ENCODE assay signal across 21 mouse cellular contexts in genomic region chr4:126983321-126983720, GRCm38 (mm10). TPM values are rescaled to one million over a fixed set of nuclear protein-coding genes. Genes with fewer than 3 reads are reported as not detected.
DNase-seq lines count a peak whose midpoint lies in the region; ATAC-seq and TF ChIP-seq lines count a peak whose summit lies in the region.
"Had no signal": no experiment of that assay in that cellular context is flagged by ENCODE, and none has a peak within 500 bp of the region (broad histone marks: within the 10 kb centered on the region; RNA-seq: fewer than 3 reads in every experiment).

No protein-coding gene starts in this region.

- no peak overlapping the region for H3K4me2 ChIP-seq in liver, embryonic 12.5 days
- H3K4me2 ChIP-seq: embryonic facial prominence, embryonic 12.5 days; heart, embryonic 12.5 days; hindbrain, embryonic 14.5 days; intestine, embryonic 15.5 days had no signal

- 23% methylated on average over 3 of the region's 3 CpGs for WGBS in liver, adult 2 months
- WGBS in liver, embryonic 12.5 days (ENCODE audit: insufficient replicate concordance), result 63% methylated on average over 3 of the region's 3 CpGs

- no peaks in the 10 kb centered on the region for H3K9me3 ChIP-seq in liver, embryonic 12.5 days (replicated peaks)
- H3K9me3 ChIP-seq: embryonic facial prominence, embryonic 12.5 days; G1E; heart, embryonic 12.5 days; hindbrain, embryonic 10.5 days; intestine, embryonic 15.5 days had no signal

- no peak for TF ChIP-seq CTCF in liver, adult 2 months (IDR thresholded peaks at IDR 0.05; ENCODE audit: low read depth, low read length)

- H3K36me3 ChIP-seq in liver, adult 2 months (ENCODE audit: control insufficient read depth, insufficient read depth, low read length), result no peaks in the 10 kb centered on the region
- no peaks in the 10 kb centered on the region for H3K36me3 ChIP-seq in liver, embryonic 12.5 days
- H3K36me3 ChIP-seq: embryonic facial prominence, embryonic 12.5 days; G1E; heart, embryonic 12.5 days; hindbrain, embryonic 10.5 days; intestine, embryonic 15.5 days had no signal

- no peaks in the 10 kb centered on the region for H3K79me2 ChIP-seq in liver, adult 2 months (ENCODE audit: control insufficient read depth, insufficient read depth, low read length)

- no peak for ATAC-seq in liver, embryonic 12.5 days
- ATAC-seq: activated CD4-positive, CD25-positive, alpha-beta regulatory T cell, adult 4 months; forebrain, embryonic 14.5 days; intestine, embryonic 15.5 days had no signal

- peak; percentile 62 for DNase-seq in liver, adult 2 months (ENCODE audit: extremely low read depth, low read depth, low spot score)
- DNase-seq in R1 (ENCODE audit: low read depth, low spot score), result peak; percentile 45
- DNase-seq in adrenal gland, postnatal 10 days, result peak; percentile 29
- peak; percentile 70 for DNase-seq in fat pad, adult 2 months (ENCODE audit: extremely low read depth, low read depth, low spot score)
- DNase-seq in Muller cell, postnatal 12 days (ENCODE audit: inconsistent ontology term), result no peak
- DNase-seq in kidney, adult 18-20 months, result no peak
- no peak for DNase-seq in right cerebral cortex, postnatal 10 days (ENCODE audit: low spot score in 2 of 2)
- DNase-seq: cerebellum, adult 18-20 months; cerebellum, adult 9-11 months; gastrocnemius, adult 2 months; gastrocnemius, postnatal 25 days; kidney, adult 2 months had no signal

- H3K4me3 ChIP-seq in liver, adult 2 months (ENCODE audit: insufficient read depth, low read depth, low read length), result no peak overlapping the region
- no peak overlapping the region for H3K4me3 ChIP-seq in liver, embryonic 12.5 days
- H3K4me3 ChIP-seq: embryonic facial prominence, embryonic 12.5 days; gastrocnemius, adult 2 months; heart, embryonic 12.5 days; hindbrain, embryonic 10.5 days; intestine, embryonic 15.5 days had no signal

- H3K27me3 ChIP-seq in liver, adult 2 months (ENCODE audit: control insufficient read depth, insufficient read depth, low read length), result no peaks in the 10 kb centered on the region
- H3K27me3 ChIP-seq in liver, embryonic 12.5 days (replicated peaks), result no peaks in the 10 kb centered on the region
- H3K27me3 ChIP-seq: embryonic facial prominence, embryonic 12.5 days; heart, embryonic 12.5 days; intestine, embryonic 15.5 days had no signal

- H3K27ac ChIP-seq in liver, adult 2 months (replicated peaks; ENCODE audit: insufficient read depth, low read depth, low read length), result no peak overlapping the region
- no peak overlapping the region for H3K27ac ChIP-seq in liver, embryonic 12.5 days
- H3K27ac ChIP-seq: embryonic facial prominence, embryonic 12.5 days; gastrocnemius, adult 2 months; hindbrain, embryonic 10.5 days; hindbrain, embryonic 14.5 days; intestine, embryonic 15.5 days had no signal

- no peak overlapping the region for H3K9ac ChIP-seq in liver, adult 2 months (ENCODE audit: low read depth, low read length)
- no peak overlapping the region for H3K9ac ChIP-seq in liver, embryonic 12.5 days
- H3K9ac ChIP-seq: embryonic facial prominence, embryonic 12.5 days; heart, embryonic 12.5 days; hindbrain, embryonic 14.5 days; intestine, embryonic 15.5 days had no signal

- no peak for TF ChIP-seq POLR2A in liver, adult 2 months (IDR thresholded peaks at IDR 0.05; ENCODE audit: extremely low read depth, insufficient read depth, low read length)

- H3K4me1 ChIP-seq in liver, adult 2 months (ENCODE audit: control insufficient read depth, insufficient read depth, low read length), result no peaks in the 10 kb centered on the region
- no peaks in the 10 kb centered on the region for H3K4me1 ChIP-seq in liver, embryonic 12.5 days
- H3K4me1 ChIP-seq: embryonic facial prominence, embryonic 12.5 days; heart, embryonic 12.5 days; hindbrain, embryonic 10.5 days; intestine, embryonic 15.5 days had no signal

RNA-seq across cellular contexts. Expression of gene Zmym4, which starts 15.4 kb away (rescaled TPM):
- 10.0 and 11.1 TPM in 2 replicates for total RNA-seq in liver, adult 2 months (2014; rRNA removed)
- 1.6 and 1.7 TPM in 2 replicates for polyA plus RNA-seq in liver, adult 2 months (2012; rRNA removed)
- polyA plus RNA-seq in liver, embryonic 12.5 days (2016; fragmentation: Nextera tagmentation; extraction: Ambion mirVana), result 8.1 and 8.8 TPM in 2 replicates
- 10 to 100 TPM; 33.1 to 47.3 TPM for total RNA-seq in adrenal gland, postnatal 10 days (2021)

RNA-seq across cellular contexts. Expression of gene Sfpq, which starts 37.8 kb away (rescaled TPM):
- total RNA-seq in liver, adult 2 months (2014; rRNA removed), result 49.3 and 50.9 TPM in 2 replicates
- 11.1 and 12.6 TPM in 2 replicates for polyA plus RNA-seq in liver, adult 2 months (2012; rRNA removed)
- polyA plus RNA-seq in liver, embryonic 12.5 days (2016; fragmentation: Nextera tagmentation; extraction: Ambion mirVana), result 87.6 and 87.8 TPM in 2 replicates
- 100 to 1,000 TPM; 204 to 244 TPM for total RNA-seq in adrenal gland, postnatal 10 days (2021)

Comparison
In these comparisons a context has a peak if more than half of its experiments do, and no peak if none do; other contexts are left out.
1. DNase-seq: peak in liver, adult 2 months (single experiment), R1 (single experiment), adrenal gland, postnatal 10 days (single experiment) and fat pad, adult 2 months (single experiment); none in Muller cell, postnatal 12 days (single experiment), kidney, adult 18-20 months (single experiment) and right cerebral cortex, postnatal 10 days (0 of 2).